Mouse (Mus musculus) liver, postnatal 0 days (tissue): ENCODE measurements around the gene Esrrg.

Experiments
- CTCF ChIP-seq: sonication (generic); IDR thresholded peaks from 2 replicates; pipeline ENCODE4 v1.5.1; 2016; ENCODE audit warnings: antibody characterized with exemption, low read depth
- EP300 ChIP-seq: IDR thresholded peaks from 2 replicates; pipeline ENCODE4 v1.6.1; 2016; ENCODE audit warnings: antibody characterized with exemption, low read depth, mild to moderate bottlenecking

- TF ChIP-seq CTCF (no peak), EP300 (no peak)
Measured at GRCm38 (mm10) chr1:187653390-187653789, 44.8 kb downstream of the Esrrg start.
